Mouse (Mus musculus): Measurements from ENCODE around the gene Arid1b.

GRCm38 (mm10) chr17:5293653-5294584, 299.8 kb downstream of the Arid1b start:
- TF ChIP-seq CTCF (IDR thresholded peaks at IDR 0.05; ENCODE audit: low read depth, low read length) (no peak), POLR2A (IDR thresholded peaks at IDR 0.05; ENCODE audit: extremely low read depth, insufficient read depth, low read length) (no peak)
